Mouse (Mus musculus) stomach, postnatal 0 days (tissue): ENCODE measurements at regions not wholly inside any gene's neighbourhood (a gene's known extent, or its start where the extent isn't known, plus 50 kb on each side); places are given as distances from the start of the nearest gene placed in this dataset.

Experiments
- CTCF ChIP-seq: IDR thresholded peaks from 2 replicates; pipeline ENCODE4 v1.5.1; 2016; ENCODE audit warnings: antibody characterized with exemption, low read depth, mild to moderate bottlenecking, moderate library complexity
- EP300 ChIP-seq: optimal IDR thresholded peaks from 2 replicates; pipeline ENCODE3; 2016; ENCODE audit warnings: antibody characterized with exemption

GRCm38 (mm10) chr2:116942321-116942791 is 63.9 kb downstream of the Tmco5 start:
- no peak for TF ChIP-seq CTCF
- TF ChIP-seq EP300 = no peak
